Mouse (Mus musculus) liver, adult 2 months (tissue): ENCODE data around the gene Sc5d.

Source experiments
- CTCF ChIP-seq: fragments of 200-500 bp; IDR thresholded peaks from 2 replicates; pipeline ENCODE4 v1.5.1; 2011; ENCODE audit warnings: low read depth, low read length, control low read depth
- POLR2A ChIP-seq: fragments of 200-500 bp; IDR thresholded peaks from 2 replicates; pipeline ENCODE4 v1.6.1; 2011; ENCODE audit warnings: low read length, control low read depth; ENCODE audit not compliant: insufficient read depth; ENCODE audit errors: extremely low read depth

GRCm38 (mm10) chr9:42301082-42301633, 37.1 kb upstream of the Sc5d start:
- TF ChIP-seq POLR2A (no peak), CTCF (no peak)
